Mouse (Mus musculus) ES-E14 (cell line): ENCODE data around the gene Lrba.

Source experiments
- CHD2 ChIP-seq: IDR thresholded peaks from 2 replicates; pipeline ENCODE4 v1.6.1; 2014; ENCODE audit warnings: mild to moderate bottlenecking, low read depth, low read length, inconsistent platforms
- MAFK ChIP-seq: IDR thresholded peaks from 2 replicates; pipeline ENCODE4 v1.6.1; 2014; ENCODE audit warnings: mild to moderate bottlenecking, low read depth, low read length, inconsistent platforms; ENCODE audit not compliant: insufficient read depth
- ZC3H11A ChIP-seq: IDR thresholded peaks from 2 replicates; pipeline ENCODE4 v1.6.1; 2012; ENCODE audit warnings: low read depth, mild to moderate bottlenecking, inconsistent platforms, low read length, borderline replicate concordance
- ZNF384 ChIP-seq: IDR thresholded peaks from 2 replicates; pipeline ENCODE4 v1.6.1; 2012; ENCODE audit warnings: low read depth, low read length, inconsistent platforms

GRCm38 (mm10) chr3:86635464-86635863 lies 411.0 kb downstream of the Lrba start:
- TF ChIP-seq CHD2 (no peak), MAFK (0 out of 2 replicates have a peak, but pooled peaks have one; percentile 5), ZNF384 (no peak), ZC3H11A (no peak)
